Mouse (Mus musculus) E14TG2a.4 (cell line): ENCODE measurements around the gene Sun1.

ENCODE experiments used
- CTCF ChIP-seq: conservative IDR thresholded peaks from 2 replicates; pipeline ENCODE4 v1.5.1; 2014; ENCODE audit warnings: low read length
- NANOG ChIP-seq: IDR thresholded peaks from 2 replicates; pipeline ENCODE4 v1.6.1; 2014; ENCODE audit warnings: borderline replicate concordance, low read length, mixed read lengths
- POU5F1 ChIP-seq: IDR thresholded peaks from 2 replicates; pipeline ENCODE4 v1.6.1; 2014; ENCODE audit warnings: low read length, borderline replicate concordance

DNA sequence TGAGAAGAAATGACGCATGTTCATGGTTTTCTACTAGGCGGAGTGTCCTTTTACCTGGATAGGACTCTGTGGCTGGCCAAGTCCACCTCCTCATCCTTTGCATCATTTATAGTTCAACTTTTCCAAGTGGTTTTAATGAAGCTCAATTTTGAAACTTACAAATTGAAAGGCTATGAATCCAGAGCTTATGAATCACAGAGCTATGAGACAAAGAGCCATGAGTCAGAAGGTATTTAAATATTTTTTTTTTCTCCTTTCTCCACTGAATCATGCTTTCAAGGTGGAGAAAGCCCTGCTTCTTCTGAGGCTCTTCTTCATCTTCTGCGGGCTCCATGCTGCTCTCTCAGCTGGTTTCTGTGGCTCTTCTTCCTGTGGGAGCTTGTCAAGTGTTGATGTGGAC lies 29.3 kb downstream of the Sun1 start:
- no peak for TF ChIP-seq CTCF
- TF ChIP-seq NANOG = no peak
- TF ChIP-seq POU5F1 = no peak
